Mouse (Mus musculus): ENCODE data around the gene Phc2.

Gene Phc2

DNA sequence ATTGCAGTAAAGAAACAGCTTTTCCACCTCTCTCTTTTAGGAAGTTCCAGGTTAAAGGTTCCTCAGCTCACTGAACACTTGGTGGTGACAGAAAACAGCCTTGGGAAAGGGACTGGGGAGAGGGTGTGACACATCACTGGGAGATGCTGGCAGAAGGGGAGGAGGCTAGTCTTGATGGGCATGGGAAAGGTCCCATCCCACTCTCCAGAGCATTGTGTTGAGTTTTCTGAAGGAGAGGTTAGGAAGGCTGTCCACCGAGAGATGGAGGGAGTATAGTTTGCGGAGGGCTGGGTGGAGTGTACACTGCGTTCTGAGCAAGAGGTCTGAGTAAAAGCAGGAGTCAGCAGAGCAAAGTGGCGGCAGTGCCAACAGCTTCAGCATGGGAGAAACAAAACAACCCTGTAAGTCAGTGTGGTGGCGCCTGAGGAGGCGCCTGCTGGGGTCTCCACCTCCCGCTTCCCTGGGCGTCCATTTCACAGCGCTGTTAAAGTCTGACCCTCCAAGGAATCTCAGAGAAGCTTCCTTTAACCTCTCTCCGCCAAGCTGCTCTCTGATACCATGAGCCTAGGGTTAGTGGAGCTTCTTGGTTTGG, 88.0 kb downstream of the Phc2 start:
- DNase-seq (ENCODE audit: low spot score in 2 of 2) = no peak

DNA sequence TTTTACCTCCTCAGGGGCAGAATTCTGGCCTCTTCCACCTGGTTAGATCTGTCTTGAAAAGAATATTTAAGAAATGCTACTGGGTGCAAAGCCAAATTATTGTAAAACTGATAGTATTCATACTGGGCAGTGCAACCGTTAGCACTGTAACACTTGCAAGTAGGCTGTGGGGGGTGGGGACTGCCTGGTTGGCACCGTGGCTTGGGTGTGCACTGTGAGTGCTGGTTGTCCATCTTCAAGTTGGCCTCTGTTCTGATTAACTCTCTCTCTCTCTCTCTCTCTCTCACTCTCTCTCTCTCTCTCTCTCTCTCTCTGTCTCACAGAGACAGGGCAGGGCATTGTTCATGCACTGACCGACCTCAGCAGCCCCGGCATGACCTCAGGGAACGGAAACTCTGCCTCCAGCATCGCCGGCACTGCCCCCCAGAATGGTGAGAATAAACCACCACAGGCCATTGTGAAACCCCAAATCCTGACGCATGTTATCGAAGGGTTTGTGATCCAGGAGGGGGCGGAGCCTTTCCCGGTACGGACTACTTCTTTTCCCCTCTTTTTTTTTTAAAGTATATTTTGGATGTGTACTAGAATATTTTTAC, 88.6 kb downstream of the Phc2 start:
- no peak for DNase-seq (ENCODE audit: low spot score in 2 of 2)

DNA sequence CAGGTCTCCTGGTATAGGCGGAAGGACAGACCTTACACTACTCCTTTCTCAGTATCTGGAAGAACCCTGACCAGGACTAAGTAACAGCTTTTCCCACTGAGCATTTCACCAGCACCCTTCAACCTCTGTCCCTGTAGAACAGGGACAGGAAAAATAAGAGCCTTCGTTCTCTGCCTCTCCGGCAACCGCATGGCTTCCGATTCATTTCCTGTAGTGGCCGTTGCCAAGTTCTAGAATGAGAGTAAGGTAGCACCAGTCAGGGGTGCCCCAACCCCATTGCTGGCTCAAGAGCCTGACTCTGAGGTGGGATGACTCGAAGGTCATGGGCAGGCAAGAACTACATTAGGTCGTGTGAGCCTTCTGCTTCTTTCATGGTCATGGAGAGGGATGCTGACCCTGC, 90.7 kb downstream of the Phc2 start:
- no peak for DNase-seq (ENCODE audit: low spot score in 2 of 2)

DNA sequence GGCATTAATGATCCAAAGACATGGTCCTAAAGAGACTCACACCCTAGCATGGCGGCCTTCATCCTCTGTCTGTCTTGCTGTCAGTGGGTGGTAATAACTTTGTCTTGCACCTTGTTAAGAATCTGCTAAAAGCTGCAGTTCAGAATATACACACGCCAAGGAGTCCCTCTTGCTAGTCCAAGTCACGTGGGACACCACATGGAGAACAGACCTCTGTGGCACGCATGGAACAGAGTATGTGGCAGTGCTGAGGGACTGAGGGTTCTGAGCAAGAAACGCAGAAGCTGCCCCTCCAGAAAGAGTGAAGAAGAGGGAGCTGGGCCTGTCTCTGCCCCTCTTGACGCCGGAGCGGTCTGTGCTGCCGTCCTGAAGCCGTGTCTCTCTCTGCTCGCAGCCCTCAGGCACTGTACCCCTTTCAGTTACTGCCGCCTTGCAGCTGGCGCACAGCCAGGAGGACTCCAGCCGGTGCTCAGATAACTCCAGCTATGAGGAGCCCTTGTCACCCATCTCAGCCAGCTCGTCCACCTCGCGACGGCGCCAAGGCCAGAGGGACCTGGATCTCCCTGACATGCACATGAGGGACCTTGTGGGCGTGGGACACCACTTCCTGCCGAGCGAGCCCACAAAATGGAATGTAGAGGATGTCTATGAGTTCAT, 93.2 kb downstream of the Phc2 start:
- DNase-seq (ENCODE audit: low spot score in 2 of 2) = no peak

DNA sequence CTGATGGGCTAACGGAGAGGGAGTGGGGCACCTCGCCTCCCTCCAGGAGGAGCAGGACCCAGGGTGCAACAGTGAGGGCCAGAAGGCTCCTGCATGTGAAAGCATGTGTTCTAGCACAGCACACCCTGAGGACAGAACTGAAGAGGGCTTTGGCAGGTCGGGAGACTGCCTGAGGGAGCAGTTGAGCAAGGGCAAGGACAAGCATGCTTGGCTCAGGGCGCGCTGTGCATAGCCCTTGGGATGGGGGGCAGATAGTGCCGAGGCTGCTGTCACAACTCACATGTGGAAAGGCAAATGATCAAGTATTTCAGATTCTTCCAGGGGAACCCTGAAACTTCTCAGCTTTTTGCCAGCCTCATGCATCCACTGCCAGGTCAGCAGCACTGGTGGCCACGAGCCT, 93.8 kb downstream of the Phc2 start:
- DNase-seq (ENCODE audit: low spot score in 2 of 2) = no peak

DNA sequence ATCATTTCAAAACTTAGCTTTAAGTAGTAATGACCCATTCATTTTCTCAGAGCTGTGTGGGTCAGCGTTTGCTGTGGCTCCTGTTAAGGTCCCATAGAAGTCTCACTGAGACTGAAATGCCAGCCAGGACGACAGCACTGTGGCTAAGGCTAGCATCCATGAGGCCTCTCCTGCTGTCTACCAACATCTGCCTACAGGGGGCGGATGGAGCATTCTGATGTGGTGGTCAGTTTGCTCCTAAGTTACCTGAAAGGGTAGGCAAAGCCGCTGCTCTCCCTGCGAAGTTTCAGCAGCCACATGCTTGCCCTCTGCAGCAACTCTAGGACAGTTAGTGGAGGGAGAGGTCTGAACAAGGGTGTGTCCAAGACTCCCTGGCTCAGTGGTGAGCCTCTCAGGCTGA, 96.5 kb downstream of the Phc2 start:
- DNase-seq (ENCODE audit: low spot score in 2 of 2) = no peak

DNA sequence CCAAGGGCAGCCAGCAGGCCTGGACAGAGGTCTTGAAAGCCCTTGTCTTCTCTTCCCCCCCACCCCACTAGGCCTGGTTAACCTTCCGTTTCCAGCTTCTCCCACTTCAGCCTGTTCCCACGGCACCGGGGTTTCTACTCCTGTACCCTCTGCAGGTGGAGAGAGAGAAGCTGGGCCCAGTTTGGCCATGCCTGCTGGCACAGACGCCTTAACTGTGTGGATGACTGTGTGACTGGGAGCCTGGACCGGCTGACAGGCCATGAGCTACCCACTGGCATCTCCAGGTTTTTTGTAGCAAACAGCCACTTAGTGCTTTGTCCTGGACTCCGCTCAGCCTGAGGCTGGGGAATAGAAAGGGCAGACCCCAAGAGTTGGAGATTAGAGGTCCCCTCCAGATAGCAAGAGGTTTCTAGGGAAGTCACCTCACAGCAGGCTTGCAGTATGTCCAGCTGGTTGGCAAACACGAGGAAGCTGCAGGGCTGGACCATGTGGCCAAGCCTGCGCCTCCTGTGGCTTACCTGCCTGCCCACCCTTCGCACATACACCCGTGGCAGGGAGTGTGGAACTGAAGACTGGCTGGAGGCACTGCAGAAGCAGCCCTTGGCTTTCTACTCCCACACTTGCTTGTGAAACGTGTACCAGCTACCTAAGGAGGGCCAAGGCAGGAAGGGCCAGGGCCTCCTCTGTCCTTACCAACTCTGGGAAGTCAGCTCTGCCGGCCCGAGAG, 97.7 kb downstream of the Phc2 start:
- DNase-seq (ENCODE audit: low spot score in 2 of 2) = no peak

DNA sequence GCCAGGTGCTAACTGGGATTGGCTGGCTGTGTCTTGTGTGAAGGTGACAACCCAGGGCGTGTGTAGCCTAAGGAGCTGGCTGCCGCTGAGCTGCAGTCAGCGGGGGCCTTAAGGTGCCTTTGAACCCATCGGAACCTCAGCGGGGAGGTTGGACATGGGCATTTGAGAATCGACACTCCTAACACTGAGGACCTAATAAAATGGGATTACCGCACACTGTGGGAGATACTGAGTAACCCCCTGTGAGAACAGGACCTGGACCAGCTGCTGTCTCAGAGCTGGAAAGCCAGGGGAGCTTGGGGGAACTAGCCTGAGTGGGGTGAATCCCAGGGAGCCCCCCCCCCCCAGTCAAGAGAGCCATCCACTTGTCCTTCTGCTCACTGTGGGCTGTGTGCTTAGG, 99.1 kb downstream of the Phc2 start:
- DNase-seq (ENCODE audit: low spot score in 2 of 2) = no peak

DNA sequence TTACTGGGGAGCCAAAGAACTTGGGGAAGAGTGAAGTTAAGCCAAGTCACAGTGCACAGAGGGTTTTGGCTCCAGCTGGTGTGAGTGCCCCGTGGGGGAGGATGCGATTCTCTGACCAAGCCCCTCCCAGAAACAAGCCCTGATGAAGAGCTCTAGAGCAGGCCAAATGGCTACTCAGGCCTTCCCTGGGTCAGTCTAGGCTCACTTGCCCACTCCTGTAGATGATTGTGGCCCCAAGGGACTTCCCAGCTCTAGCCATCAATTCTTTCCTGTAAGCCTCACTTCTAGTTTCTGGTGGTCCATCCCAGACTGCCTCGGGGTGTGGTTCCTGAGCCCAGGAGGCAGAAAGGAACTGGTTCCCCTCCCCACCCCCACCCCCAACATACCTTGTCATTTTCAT, 100.6 kb downstream of the Phc2 start, which contains the start of gene A3galt2:
A3galt2 (plus strand) TSS at position 301 of the 400 bp plus-strand sequence.
- DNase-seq (ENCODE audit: low spot score in 2 of 2) = no peak

DNA sequence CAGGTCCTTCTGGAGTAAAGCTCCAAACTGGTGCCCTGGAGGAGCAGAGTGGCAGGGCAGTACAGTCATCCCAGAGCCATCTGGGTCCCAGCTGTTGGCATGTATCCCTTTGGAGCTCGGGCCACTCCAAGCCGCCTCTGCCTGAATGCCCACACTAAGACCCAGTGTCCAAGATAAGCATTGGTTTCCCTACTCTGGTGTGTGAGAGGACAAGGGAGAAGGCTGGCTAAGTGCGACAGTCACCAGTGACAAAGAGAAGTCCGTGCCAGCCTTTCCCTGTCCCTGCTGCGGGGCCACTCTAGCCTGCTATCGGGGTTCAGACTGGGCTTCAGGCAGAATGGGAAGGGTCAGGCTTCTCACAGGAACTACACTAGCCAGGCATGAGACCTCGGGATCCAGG, 101.4 kb downstream of the Phc2 start:
- DNase-seq (ENCODE audit: low spot score in 2 of 2) = no peak

DNA sequence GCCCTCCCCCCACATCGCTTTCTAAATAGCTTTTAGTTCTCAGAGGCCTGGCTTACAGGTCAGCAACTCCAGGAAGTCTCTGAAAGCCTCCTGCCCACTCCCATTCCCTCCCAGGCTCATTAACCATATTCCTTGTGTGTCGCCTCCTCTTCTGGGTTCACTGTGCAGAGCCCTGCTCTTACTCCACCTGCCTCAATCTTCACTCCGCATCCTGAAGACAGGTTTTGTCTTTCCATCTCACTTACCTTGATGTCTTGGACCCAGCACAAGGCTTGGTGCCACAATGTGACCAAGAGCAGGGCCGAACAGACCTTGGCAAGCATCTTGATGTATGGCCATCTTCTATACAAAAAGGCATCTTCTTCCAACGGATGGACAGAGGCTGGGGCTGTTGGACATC, 104.7 kb downstream of the Phc2 start:
- DNase-seq (ENCODE audit: low spot score in 2 of 2) = no peak

DNA sequence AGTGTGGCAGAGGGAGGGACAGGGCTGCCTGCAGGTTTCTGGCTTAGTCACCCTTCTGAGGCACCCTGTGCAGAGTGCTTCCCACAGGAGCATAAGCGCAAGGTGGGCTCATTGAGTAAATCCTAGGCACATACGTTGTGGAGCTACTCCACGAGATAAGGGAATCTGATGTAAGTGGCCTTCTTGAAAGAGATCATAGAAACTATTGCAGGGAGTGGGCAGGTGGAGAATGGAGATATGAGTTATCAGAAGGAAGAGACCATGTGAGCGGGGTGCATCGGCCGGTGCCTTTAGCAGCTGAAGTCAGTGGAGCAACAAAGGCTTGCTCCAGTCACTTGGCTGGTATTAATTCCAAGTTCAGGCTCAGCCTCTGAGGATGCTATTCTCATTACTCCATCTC, 105.5 kb downstream of the Phc2 start:
- DNase-seq (ENCODE audit: low spot score in 2 of 2) = no peak

DNA sequence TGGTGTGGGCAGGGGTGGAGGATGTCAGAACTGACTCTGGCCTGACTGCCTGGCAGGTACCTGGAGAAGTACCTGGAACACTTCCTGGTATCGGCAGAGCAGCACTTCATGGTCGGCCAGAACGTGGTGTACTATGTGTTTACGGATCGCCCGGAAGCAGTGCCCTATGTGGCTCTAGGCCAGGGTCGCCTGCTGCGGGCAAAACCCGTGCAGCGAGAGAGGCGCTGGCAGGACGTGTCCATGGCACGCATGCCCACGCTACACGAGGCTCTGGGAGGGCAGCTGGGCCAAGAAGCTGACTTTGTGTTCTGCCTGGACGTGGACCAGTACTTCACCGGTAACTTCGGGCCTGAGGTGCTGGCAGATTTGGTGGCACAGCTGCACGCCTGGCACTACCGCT, 112.4 kb downstream of the Phc2 start:
- no peak for DNase-seq (ENCODE audit: low spot score in 2 of 2)

DNA sequence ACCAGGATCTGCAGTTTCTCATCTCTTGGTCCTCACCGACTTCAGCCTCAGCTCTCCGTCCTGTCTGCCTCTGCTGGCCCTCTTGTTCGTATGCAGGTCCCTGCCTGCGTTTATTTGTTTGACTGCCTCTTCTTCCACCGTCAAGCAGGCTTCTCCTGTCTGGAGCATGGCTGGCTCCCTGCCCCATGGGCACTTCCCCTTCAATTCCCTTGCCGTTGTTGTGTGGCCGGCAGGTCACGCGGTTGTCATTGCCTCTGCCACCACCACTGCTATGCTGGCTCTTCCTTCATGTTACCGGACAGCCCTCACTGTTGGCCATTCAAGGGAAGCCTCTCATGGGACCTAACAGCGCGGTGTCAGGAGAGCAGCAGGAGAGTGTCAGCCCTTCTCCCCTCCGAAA, 113.6 kb downstream of the Phc2 start:
- DNase-seq (ENCODE audit: low spot score in 2 of 2) = peak in 1 of 2 experiments; percentile 26

DNA sequence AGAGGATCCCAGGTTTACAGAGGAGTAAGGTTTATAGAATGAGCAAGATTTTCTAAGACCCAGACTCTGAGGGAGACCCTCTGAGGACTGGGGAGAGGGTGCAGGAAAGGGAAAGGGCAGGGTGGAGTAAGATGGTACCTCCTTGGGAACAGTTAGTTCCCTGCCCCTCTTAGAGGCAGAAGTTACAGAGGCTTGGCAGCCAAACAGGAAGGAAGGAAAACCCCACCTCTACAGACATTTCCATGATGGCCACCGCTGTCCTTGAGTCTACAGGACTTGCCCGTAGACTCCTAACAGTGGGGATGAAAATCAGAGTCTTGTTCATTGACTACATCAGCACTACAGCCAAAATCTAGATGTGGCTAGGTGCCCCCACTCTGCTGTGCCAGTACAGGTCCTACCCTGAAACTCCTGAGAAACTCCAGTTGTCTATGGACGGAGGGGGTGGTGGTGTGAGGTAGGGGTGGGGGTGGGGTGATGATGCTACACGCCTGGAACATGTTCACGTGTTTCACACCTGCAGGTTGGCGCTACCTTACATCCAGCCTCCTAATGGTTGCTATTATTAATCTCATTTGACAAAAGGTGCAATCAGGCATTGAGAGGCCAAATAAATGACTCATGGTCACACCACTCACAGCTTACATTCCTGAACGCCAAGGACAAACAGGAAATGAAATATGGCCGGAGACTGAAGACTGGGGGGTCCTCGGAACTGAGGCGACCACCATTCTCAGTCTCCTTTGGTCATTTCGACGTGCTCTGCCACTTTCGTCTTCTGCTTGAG, 115.3 kb downstream of the Phc2 start:
- DNase-seq (ENCODE audit: low spot score in 2 of 2) = no peak

DNA sequence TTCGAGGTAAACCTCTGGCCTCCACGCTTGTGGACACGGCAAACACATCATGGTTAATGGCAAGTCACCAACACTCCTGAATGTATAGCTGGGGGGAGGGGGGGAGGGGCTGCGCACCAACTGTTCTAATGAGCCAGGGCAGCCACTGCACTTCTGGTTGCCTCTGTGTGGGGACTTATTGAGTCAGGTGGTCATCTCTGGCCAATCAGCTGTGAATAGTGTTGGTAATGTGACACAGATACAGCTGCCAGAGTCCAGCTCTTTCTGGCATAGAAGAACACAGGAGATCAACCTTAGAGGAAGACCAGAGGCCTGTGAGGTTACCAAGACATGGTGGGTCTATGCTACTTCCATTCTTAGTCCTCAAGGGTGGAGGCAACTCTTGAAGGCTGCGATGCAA, 116.2 kb downstream of the Phc2 start:
- no peak for DNase-seq (ENCODE audit: low spot score in 2 of 2)

DNA sequence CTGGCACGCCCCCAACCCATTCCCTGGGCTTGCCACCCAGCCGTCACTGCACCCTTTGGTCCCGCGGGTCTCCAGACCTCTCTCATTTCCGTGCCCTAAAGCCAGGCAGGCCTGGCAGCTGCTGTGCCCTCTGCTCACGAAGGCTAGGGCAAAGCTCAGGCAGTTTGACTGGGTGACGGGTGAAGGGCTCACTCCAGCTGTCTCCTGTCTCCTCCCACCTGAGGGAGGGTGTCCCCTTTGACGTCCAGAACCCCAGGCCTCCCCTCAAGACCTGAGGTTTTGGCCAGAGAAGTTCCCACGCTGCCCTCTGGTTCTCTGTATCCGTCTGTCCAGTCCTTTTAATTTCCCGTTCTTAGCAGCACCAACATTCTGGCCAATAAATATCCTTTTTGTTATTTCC, 119.3 kb downstream of the Phc2 start:
- DNase-seq (ENCODE audit: low spot score in 2 of 2) = no peak

DNA sequence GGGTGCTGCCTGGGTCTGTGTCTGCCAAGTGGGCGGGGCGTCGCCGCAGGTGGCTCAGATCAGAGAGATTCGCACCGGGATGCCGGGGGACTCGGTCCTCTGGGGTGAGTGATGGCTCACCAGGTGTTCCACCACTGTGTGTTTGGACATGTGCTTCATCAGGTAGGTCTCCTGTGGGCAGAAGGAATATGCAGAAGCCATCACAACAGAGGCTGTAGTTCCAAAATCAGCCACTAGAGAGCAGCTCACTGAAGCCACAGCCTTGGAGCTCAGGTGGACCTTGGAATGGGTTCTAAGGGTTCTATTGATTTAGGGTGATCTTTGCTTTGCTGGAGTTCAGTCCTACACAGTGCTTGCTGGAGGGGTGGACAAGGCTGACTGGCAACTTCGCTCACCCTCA, 120.0 kb downstream of the Phc2 start:
- peak in 1 of 2 experiments; percentile 28 for DNase-seq (ENCODE audit: low spot score in 2 of 2)

DNA sequence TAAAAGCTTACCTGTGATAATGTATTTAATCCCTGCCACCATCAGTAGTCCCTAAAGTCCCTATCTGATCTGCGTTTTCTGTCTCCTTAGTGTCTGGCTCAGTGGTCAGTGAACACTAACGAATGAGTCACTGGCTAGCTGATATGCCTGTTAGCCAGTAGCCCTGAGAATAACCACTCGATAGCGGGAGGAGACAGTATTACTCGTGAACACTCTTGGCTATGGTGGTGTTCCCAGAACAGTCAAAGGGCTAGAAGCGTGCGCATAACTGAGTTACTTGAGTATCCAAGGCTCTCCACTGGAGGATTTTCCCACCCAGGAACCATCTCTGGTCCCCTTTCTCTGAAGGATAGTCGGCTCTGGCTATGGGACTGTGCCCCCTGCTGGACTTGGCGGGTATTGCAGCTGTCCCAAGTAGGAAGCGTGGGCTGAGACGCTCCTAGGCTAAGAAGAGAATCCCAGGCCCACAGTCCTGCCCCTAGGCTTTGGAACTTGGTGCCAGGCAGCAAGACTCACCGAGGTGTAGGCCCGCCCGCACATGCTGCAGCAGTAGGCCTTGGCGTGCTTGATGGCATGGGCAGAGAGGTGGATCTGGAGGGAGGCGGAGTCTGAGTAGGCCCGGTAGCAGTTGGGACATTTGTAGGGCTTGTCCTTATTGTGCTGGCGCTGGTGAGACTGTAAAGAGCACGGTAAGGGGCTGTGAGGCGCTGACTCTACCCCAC, 122.2 kb downstream of the Phc2 start:
- DNase-seq (ENCODE audit: low spot score in 2 of 2) = peak; percentile 68 to 69

DNA sequence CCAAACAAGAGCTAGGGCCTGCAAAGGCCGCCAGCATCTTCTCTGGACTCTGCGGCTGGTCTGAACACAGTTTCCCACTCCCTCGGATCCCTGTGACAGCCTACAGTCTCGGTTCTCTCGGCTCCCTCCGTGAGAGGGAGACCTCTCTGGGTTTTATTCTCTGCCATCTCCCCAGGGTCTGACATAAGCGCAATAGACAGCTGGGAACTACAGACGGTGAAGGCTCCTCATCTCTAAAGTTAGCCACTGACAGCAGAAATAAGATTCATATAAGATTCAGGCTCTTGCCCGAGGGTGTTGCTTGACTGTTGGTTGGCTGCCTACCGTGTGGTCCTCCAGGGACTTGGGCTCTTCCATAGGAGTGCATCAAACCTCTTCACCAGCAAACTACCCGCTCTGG, 123.1 kb downstream of the Phc2 start:
- no peak for DNase-seq (ENCODE audit: low spot score in 2 of 2)

DNA sequence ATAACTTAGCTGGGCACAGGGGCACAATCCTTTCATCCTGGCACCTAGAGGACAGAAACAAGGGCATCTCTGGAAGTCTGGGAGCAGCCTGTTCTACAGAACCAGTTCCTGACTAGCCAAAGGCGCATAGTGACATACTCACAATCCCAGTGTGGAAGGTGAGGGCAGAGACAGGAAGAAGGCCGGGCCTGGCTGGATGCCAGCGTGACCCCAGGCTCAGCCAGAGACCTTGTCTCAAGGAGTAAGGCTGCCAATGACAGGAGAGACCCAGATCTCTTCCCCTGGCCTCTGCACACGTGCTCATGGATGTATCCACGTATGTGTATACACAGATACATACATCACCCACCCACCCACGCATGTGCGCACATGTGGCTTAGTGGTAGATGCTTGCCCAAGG, 127.5 kb downstream of the Phc2 start:
- DNase-seq (ENCODE audit: low spot score in 2 of 2) = no peak
